Mouse (Mus musculus) ES-Bruce4 (cell line): ENCODE results near the gene Col18a1. TPM values are rescaled to one million over a fixed set of nuclear protein-coding genes. Genes with fewer than 3 reads are reported as not detected.

ENCODE experiments used
- H3K27ac ChIP-seq: 2 replicates; pipeline ENCODE4 v1.5.1; 2012; ENCODE audit warnings: low read length, inconsistent platforms; ENCODE audit not compliant: insufficient read depth
- H3K27me3 ChIP-seq: 2 replicates; pipeline ENCODE4 v1.6.1; 2012; ENCODE audit warnings: mild to moderate bottlenecking, low read length, inconsistent platforms; ENCODE audit not compliant: control insufficient read depth, poor library complexity, insufficient read depth, severe bottlenecking
- H3K36me3 ChIP-seq: 2 replicates; pipeline ENCODE4 v1.6.1; 2012; ENCODE audit warnings: inconsistent platforms, mild to moderate bottlenecking, low read length, moderate library complexity; ENCODE audit not compliant: control insufficient read depth, poor library complexity, insufficient read depth, severe bottlenecking
- H3K4me1 ChIP-seq: one replicate; pipeline ENCODE4 v1.8.1; 2011; ENCODE audit warnings: low read length; ENCODE audit not compliant: control insufficient read depth, insufficient read depth
- H3K4me3 ChIP-seq: 2 replicates; pipeline ENCODE4 v1.5.1; 2011; ENCODE audit warnings: low read depth, mild to moderate bottlenecking, low read length
- H3K9ac ChIP-seq: 2 replicates; pipeline ENCODE4 v1.6.1; 2012; ENCODE audit warnings: low read depth, mild to moderate bottlenecking, inconsistent platforms; ENCODE audit not compliant: poor library complexity, severe bottlenecking
- H3K9me3 ChIP-seq: replicated peaks from 2 replicates; pipeline ENCODE4 v1.6.1; 2012; ENCODE audit warnings: mild to moderate bottlenecking, low read length, inconsistent platforms; ENCODE audit not compliant: control insufficient read depth, poor library complexity, insufficient read depth, severe bottlenecking
- CTCF ChIP-seq: IDR thresholded peaks from one replicate; pipeline ENCODE4 v1.8.1; 2011; ENCODE audit warnings: low read depth, low read length
- EP300 ChIP-seq: IDR thresholded peaks from 2 replicates; pipeline ENCODE4 v1.6.1; 2011; ENCODE audit warnings: low read depth, low read length; ENCODE audit not compliant: insufficient read depth
- POLR2A ChIP-seq: IDR thresholded peaks from one replicate; pipeline ENCODE4 v1.8.1; 2011; ENCODE audit warnings: low read length; ENCODE audit not compliant: insufficient read depth
- polyA plus RNA-seq: library from polyadenylated mRNA; stranded (reverse); fragments of >200 nt; gene quantifications from 2 replicates; pipeline ENCODE4 v1.2.4, GENCODE M21; 2011; ENCODE audit warnings: low read depth; ENCODE audit not compliant: missing spikeins, insufficient read depth, insufficient read length

Col18a1 gene
- polyA plus RNA-seq, 1 experiment = 273 TPM

GRCm38 (mm10) chr10:77048196-77048595 lies 118.2 kb downstream of the Col18a1 start:
- peaks cover 8% of the 10 kb centered on the region for H3K36me3 ChIP-seq

GRCm38 (mm10) chr10:77038579-77039174 lies 127.7 kb downstream of the Col18a1 start:
- H3K36me3 ChIP-seq = no peaks in the 10 kb centered on the region

More at GRCm38 (mm10) chr10:77048196-77048595, 118.2 kb downstream of the Col18a1 start:
- no peak overlapping the region for H3K9ac ChIP-seq
- peaks cover 3% of the 10 kb centered on the region for H3K4me1 ChIP-seq
- TF ChIP-seq CTCF (no peak), EP300 (no peak), POLR2A (no peak)
- no peak overlapping the region for H3K27ac ChIP-seq
- H3K4me3 ChIP-seq = no peak overlapping the region
- no peaks in the 10 kb centered on the region for H3K9me3 ChIP-seq
- no peaks in the 10 kb centered on the region for H3K27me3 ChIP-seq

GRCm38 (mm10) chr10:77035487-77035886 lies 130.9 kb downstream of the Col18a1 start:
- TF ChIP-seq POLR2A (no peak), CTCF (no peak), EP300 (no peak)
- H3K4me1 ChIP-seq = no peaks in the 10 kb centered on the region
- H3K27ac ChIP-seq = no peak overlapping the region
- H3K27me3 ChIP-seq = no peaks in the 10 kb centered on the region
- H3K9me3 ChIP-seq = no peaks in the 10 kb centered on the region
- no peaks in the 10 kb centered on the region for H3K36me3 ChIP-seq
- H3K4me3 ChIP-seq = no peak overlapping the region
- no peak overlapping the region for H3K9ac ChIP-seq

More at GRCm38 (mm10) chr10:77038579-77039174, 127.7 kb downstream of the Col18a1 start:
- Histone ChIP-seq H3K27ac (no peak overlapping the region), H3K4me3 (no peak overlapping the region), H3K9ac (no peak overlapping the region), H3K27me3 (no peaks in the 10 kb centered on the region), H3K9me3 (no peaks in the 10 kb centered on the region), H3K4me1 (no peaks in the 10 kb centered on the region)
- TF ChIP-seq POLR2A (no peak), EP300 (no peak)

GRCm38 (mm10) chr10:77033323-77034025 lies 132.9 kb downstream of the Col18a1 start:
- Histone ChIP-seq H3K36me3 (no peaks in the 10 kb centered on the region), H3K27me3 (no peaks in the 10 kb centered on the region), H3K4me3 (peak overlapping the region; percentile 81), H3K27ac (no peak overlapping the region), H3K9ac (peak overlapping the region; percentile 57), H3K9me3 (no peaks in the 10 kb centered on the region), H3K4me1 (no peaks in the 10 kb centered on the region)
- TF ChIP-seq POLR2A (no peak), EP300 (no peak), CTCF (no peak)

DNA sequence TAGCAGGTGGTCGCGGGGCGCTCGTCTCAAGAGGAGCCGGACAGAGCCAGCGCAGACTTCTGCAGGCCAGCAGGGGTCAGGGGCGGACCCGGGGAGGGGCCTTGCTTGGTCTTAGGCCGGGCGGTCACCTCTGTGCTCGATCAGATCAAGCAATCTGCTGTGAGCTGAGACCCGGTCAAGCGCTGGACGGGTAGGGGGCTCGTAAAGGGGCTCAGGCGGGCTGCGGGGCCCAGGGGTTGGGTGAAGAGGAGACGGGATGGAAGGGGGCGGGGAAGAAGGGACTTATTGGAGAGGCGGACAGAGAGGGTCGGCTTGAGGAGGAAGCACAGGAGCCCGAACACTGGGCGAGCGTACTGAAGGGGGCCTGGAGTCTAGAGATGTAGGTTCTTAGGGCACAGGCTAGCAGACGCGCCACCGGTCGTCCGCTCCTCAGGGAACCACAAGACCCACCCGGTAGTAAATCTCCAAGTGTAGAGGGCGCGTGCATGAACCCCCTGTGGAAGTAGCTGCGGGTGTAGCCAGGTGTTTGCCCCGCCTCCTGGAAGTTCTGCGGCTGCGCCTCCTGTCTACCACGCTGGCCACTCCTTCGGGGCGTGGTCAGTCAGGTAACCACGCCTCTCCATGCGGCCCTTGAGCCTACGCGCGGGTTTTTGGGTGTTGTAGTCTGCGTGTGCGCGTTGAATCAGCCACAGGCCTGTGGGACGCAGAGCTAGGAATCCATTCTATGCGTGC lies 133.6 kb downstream of the Col18a1 start:
- H3K9ac ChIP-seq = peak overlapping the region; percentile 67
- peak; percentile 70 for TF ChIP-seq POLR2A
- 0 out of 2 replicates have a peak, but pooled peaks have one; percentile 4 for TF ChIP-seq EP300
- TF ChIP-seq CTCF = peak; percentile 15
- no peaks in the 10 kb centered on the region for H3K4me1 ChIP-seq
- H3K27me3 ChIP-seq = no peaks in the 10 kb centered on the region
- H3K9me3 ChIP-seq = no peaks in the 10 kb centered on the region
- H3K36me3 ChIP-seq = no peaks in the 10 kb centered on the region
- H3K27ac ChIP-seq = no peak overlapping the region
- H3K4me3 ChIP-seq = peak overlapping the region; percentile 86
